Mouse (Mus musculus): Measurements from ENCODE around the gene Pin1rt1. TPM values are rescaled to one million over a fixed set of nuclear protein-coding genes. Genes with fewer than 3 reads are reported as not detected.

The Pin1rt1 gene
- total RNA-seq (2014; fragmentation: Nextera tagmentation) (not detected in 2 replicates), total RNA-seq (2017) (not detected in 2 replicates)

DNA sequence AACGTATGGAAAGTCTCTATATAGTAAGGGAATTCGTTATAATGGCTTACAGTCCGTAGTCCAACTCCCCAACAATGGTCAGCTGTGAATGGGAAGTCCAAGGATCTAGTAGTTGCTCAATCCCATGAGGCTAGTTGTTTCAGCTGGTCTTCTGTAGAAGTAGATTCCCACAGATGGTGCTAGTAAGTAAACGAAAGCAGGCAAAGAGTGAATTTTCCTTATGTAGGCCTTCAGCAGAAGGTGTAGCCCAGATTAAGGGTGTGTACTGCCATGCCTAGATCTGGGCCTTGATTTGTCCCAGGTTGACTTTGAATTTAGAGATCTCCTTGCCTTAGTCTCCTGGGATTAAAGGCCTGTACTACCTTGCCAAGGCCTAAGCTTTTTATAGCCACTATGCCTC, at the start of gene Pin1rt1:
Gene Pin1rt1, minus strand, starts transcription at position 101 of the 400 bp plus-strand sequence.
- no peak for ATAC-seq (replicated peaks; ENCODE audit: low FRiP score, low TSS enrichment, poor library complexity, severe bottlenecking)

DNA sequence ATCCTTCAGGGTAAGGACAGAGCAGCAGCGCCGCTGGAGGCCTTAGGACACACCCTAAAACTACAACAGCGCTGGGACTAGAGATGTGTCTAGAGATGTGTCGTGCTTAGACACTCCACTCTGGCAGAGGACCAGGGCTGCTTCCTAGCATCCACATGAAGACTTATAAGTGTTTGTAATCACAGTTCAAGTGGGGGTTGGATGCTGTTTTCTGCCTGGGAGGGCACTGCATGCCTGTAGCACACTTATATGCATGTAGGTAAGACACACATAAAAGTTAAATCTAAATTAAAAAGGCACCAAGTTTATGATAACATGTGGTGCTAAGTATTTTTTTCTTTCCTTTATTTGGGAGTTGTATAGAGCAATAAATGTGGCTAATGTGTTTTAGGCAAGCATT, 47.8 kb upstream of the Pin1rt1 start:
- 0 out of 2 replicates have a peak, but pooled peaks have one; percentile 41 for ATAC-seq (replicated peaks; ENCODE audit: low FRiP score, low TSS enrichment, poor library complexity, severe bottlenecking)

- no peak for ATAC-seq (replicated peaks; ENCODE audit: low FRiP score, low TSS enrichment, poor library complexity, severe bottlenecking)
Observed at GRCm38 (mm10) chr2:104763134-104763703, 47.0 kb upstream of the Pin1rt1 start.

GRCm38 (mm10) chr2:104750611-104751010, 34.4 kb upstream of the Pin1rt1 start:
- ATAC-seq (replicated peaks; ENCODE audit: low FRiP score, low TSS enrichment, poor library complexity, severe bottlenecking), result peak; percentile 79

DNA sequence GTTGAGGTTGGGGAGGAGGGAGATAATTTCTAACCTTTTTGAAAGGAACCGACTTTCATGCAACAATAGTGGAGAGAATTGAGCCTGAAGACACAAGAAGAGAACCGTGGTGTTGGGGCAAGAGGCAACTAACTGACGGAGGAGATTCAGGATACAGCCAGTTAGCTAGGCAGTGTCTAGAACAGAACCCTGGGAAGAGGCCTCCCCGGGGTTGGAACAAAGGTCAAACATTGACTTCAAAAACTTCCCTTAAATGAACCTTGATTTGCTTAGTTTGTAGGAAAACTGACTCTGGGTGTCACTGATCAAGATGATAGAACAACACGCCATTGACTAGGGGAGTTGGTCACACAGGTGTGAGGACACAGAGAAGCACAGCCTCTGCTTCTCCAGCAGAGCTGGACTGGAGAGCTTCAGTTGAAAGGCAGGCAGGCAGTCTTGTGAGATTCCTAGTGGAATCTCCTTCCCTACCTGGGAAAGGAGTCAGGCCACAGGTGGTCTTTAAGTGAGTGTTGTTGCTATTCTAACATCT, 32.5 kb upstream of the Pin1rt1 start:
- ATAC-seq (replicated peaks; ENCODE audit: low FRiP score, low TSS enrichment, poor library complexity, severe bottlenecking), result no peak

DNA sequence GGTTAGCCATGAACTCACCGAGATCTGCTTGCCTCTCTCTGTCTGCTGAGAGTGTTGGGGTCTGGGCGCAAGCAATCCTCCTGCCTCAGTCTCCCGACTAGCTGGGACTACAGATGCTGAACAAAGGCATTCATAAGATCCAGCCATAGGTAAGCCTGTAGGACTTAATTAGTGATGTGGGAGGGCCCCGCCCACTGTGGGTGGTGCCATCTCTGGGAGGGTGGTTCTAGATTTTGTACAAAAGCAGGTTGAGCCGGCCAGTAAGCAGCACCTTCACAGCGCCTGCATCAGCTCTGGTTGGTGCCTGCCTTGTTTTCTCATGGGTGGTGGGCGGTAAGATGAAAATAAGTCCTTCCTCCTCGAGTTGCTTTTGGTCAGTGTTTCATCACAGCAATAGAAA, 30.1 kb upstream of the Pin1rt1 start:
- peak; percentile 59; the same call in 1 of the 2 replicates for ATAC-seq (replicated peaks; ENCODE audit: low FRiP score, low TSS enrichment, poor library complexity, severe bottlenecking)

- no peak for ATAC-seq (replicated peaks; ENCODE audit: low FRiP score, low TSS enrichment, poor library complexity, severe bottlenecking)
Observed at GRCm38 (mm10) chr2:104743971-104744370, 27.8 kb upstream of the Pin1rt1 start.

DNA sequence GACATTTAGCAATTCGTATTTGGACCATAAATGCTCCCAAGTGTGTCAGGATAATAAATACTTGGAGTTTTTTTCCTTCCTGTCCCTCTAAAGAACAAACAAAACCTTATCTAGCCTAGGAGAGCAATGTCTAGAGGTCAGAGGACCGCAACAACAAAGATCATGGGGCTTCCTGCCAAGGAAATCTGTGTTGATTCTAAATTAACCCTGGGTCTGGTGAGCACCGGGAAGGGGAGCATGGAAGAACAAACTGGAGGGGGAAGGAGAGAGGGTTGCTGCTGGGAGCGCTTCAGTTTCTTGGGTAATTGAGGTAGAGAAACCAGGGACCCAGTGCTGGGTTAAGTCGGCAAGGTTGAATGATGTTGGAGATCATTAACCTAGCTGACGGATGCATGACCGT, 27.0 kb upstream of the Pin1rt1 start:
- no peak for ATAC-seq (replicated peaks; ENCODE audit: low FRiP score, low TSS enrichment, poor library complexity, severe bottlenecking)

DNA sequence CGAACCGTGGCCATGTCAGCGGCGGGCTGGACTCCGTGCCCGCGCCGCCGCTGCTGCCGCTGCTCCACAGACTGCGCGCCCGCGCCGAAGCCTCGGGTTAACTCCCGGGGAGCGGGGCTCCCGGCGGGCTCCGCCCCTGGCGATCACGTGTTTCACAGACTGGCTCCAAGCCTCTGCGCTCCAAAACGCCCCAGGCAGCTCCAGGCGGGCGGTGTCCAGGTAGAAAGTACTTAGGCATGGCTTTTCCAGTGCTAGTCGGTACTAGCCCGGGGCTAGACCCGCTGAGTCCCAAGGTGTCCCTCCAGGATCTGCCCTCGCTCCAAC, 26.5 kb upstream of the Pin1rt1 start, which contains the start of gene Depdc7:
Gene Depdc7, minus strand, starts transcription at position 138 of the 324 bp plus-strand sequence.
- peak; percentile 91 for ATAC-seq (replicated peaks; ENCODE audit: low FRiP score, low TSS enrichment, poor library complexity, severe bottlenecking)

- no peak for ATAC-seq (replicated peaks; ENCODE audit: low FRiP score, low TSS enrichment, poor library complexity, severe bottlenecking)
Observed at GRCm38 (mm10) chr2:104741896-104742740, 25.9 kb upstream of the Pin1rt1 start.

- ATAC-seq (replicated peaks; ENCODE audit: low FRiP score, low TSS enrichment, poor library complexity, severe bottlenecking), result no peak
Observed at GRCm38 (mm10) chr2:104741015-104741758, 25.0 kb upstream of the Pin1rt1 start.

DNA sequence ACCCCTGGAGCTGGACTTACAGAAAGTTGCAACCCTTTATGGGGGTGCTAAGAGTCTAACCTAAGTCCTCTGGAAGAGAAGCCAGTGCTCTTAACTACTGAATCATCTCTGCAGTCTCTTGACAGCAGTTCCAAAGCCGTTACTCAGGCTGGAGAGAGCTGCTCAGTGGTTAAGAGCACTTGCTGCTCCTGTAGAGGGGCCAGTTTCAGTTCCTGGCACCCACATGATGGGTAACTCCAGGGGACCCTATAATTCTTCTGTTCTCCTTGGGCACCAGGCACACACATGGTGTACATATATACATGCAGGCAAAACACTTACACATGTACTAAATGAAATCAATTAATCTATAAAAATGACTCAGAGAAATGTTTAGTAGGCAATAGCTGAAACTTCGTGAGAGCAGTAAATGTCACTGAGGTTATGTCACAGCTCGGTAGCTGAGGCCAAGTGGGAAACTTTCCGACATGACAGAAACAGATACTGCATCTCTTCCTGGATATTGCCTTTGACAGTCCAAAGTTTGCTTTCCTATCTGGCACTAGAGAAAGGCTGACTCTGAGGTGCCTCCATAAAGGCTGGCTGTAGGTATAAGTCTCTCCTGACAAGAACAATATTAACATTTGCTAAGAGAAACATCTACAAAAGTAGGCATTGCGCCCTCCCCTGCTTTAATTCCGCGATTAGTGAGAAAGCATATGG, 24.2 kb upstream of the Pin1rt1 start:
- ATAC-seq (replicated peaks; ENCODE audit: low FRiP score, low TSS enrichment, poor library complexity, severe bottlenecking), result no peak

- ATAC-seq (replicated peaks; ENCODE audit: low FRiP score, low TSS enrichment, poor library complexity, severe bottlenecking), result no peak
Observed at GRCm38 (mm10) chr2:104739691-104740090, 23.5 kb upstream of the Pin1rt1 start.

DNA sequence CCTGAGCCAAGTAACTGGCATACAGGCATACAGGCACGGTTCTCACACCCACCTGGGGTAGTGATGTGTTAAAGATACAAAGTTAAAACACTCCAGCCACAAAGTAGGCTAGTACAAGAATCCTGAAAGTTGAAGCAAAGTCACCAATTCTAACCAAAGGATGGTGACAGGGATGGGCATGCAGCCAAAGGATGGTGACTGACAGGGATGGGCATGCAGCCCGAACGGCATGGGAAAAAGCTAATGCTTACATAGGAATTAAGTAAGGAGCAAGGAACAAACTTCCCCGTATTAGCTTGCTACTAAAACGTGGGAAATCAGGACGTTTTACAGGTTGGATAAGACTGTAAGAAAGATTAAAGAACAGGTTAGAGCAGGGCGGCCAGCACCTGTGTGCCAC, 20.1 kb upstream of the Pin1rt1 start:
- ATAC-seq (replicated peaks; ENCODE audit: low FRiP score, low TSS enrichment, poor library complexity, severe bottlenecking), result no peak

- no peak for ATAC-seq (replicated peaks; ENCODE audit: low FRiP score, low TSS enrichment, poor library complexity, severe bottlenecking)
Observed at GRCm38 (mm10) chr2:104732562-104733256, 16.5 kb upstream of the Pin1rt1 start.

GRCm38 (mm10) chr2:104732033-104732444, 15.9 kb upstream of the Pin1rt1 start:
- ATAC-seq (replicated peaks; ENCODE audit: low FRiP score, low TSS enrichment, poor library complexity, severe bottlenecking), result no peak

DNA sequence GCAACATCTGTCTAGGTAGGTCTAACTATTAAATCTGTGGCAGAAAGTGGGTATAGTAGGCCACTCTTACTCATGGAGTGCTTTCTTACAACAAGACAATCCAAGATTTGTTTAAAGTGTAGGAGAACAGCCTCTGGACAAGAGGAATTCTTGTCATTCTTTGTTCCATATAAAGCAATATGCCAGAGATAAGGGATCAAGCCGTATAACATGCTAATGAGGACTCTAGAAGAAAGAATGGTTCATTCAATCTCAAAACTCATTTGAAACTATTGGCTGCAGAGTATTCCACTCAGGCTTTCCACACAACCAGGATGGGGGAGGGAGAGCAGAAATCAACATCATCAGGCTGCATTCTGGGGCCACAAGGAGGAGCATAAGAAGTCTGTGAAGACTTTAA, 11.2 kb upstream of the Pin1rt1 start:
- ATAC-seq (replicated peaks; ENCODE audit: low FRiP score, low TSS enrichment, poor library complexity, severe bottlenecking), result no peak

DNA sequence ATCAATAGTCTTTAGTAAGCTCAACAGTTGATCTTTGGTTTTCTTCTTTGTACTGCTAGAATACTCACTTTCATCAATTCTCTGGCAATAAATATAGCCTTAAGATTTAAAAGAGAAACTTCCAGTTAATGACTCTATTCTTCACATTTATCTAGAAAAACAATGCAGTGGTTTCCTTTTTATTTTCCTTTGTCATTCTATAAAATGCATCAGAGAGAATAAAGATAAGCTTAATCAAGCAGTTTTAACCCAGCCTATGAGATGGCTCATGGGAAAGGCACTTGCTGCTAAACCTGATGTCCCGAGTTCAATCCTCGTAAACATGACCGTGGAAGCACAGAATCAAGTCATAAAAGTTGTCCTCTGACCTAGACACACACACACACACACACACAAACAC, 5.8 kb upstream of the Pin1rt1 start:
- ATAC-seq (replicated peaks; ENCODE audit: low FRiP score, low TSS enrichment, poor library complexity, severe bottlenecking), result no peak

GRCm38 (mm10) chr2:104717827-104718226, 1.6 kb upstream of the Pin1rt1 start:
- no peak for ATAC-seq (replicated peaks; ENCODE audit: low FRiP score, low TSS enrichment, poor library complexity, severe bottlenecking)
